Mouse (Mus musculus): ENCODE results near the gene Sowaha.

Sowaha gene

DNA sequence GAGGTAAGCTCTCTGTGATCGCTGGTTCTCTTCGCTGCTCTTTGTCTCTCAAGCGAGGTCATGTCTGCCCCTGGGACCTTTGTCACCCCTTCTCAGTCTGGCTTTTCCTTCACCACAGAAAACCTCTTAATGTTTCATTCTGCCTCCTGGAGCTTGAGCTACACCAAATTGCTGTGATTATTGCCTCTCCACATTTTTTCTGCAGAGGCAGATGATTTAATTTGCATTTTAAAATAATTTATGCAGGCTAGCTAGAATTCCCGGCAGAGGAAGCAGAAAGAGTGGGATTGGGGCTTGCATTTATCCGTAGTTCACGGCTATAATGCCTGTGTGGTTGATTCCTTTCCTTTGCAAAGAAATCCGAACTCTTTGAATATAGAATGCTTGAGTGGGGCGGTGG, 4.5 kb downstream of the Sowaha start:
- no peak for DNase-seq (ENCODE audit: low read depth in 1 of 2, low spot score in 2 of 2)

DNA sequence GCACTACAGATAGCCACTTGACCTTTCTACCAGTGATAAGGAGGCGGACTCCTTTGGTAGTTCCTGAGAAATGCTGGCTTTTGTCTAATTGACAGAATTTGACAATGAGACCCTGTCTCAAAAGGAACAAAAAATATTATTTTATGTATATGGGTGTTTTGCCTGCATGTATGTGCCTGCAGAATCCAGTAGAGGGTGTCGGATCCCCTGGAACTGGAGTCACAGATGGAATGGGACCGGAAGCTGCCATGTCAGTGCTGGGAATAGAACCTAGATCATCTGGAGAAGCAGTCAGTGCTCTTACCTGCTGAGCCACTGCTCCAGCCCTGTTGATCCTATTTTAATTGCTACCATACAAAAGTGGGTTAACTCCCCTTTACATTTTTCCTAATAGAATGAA, 7.4 kb downstream of the Sowaha start:
- no peak for DNase-seq (ENCODE audit: low read depth in 1 of 2, low spot score in 2 of 2)

DNA sequence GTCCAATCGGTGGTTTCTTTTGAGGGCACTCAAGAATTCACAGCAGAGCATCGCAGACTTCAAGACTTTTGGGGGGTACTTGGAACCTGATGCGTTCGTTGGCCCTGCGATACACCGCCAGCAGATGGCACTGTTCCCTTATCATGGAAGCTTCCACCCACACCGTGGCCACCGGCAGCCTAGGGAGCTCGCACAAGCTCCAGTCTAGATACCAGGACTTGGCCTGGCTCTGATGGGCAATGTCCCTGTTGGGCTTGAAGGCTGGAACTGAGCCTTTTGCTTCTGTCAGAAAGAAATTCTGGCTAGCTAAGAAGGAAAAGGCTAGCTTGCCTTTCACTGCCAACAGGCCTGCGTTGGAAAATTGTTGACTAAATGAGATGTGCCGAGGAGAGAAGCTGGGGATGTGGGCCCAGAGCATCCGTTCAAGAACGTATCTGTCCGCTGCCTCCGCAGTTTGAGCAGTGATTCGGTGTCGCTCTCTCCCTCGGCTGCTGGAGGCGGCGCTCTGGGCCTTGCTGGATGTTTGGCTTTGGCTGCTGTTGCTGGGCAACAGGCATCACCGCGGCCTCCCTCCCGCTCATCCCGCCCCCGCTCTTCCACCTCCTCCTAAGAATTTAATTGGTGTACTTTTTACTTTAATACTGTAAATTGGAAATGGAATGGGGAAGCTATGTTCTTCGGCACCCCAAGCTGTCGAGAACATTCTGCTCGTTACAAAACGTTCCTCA, 9.9 kb downstream of the Sowaha start, which contains the start of gene Gm9837:
Gene Gm9837, minus strand, starts transcription at position 512 of the 728 bp plus-strand sequence.
- peak; percentile 41 to 66 for DNase-seq (ENCODE audit: low read depth in 1 of 2, low spot score in 2 of 2)

DNA sequence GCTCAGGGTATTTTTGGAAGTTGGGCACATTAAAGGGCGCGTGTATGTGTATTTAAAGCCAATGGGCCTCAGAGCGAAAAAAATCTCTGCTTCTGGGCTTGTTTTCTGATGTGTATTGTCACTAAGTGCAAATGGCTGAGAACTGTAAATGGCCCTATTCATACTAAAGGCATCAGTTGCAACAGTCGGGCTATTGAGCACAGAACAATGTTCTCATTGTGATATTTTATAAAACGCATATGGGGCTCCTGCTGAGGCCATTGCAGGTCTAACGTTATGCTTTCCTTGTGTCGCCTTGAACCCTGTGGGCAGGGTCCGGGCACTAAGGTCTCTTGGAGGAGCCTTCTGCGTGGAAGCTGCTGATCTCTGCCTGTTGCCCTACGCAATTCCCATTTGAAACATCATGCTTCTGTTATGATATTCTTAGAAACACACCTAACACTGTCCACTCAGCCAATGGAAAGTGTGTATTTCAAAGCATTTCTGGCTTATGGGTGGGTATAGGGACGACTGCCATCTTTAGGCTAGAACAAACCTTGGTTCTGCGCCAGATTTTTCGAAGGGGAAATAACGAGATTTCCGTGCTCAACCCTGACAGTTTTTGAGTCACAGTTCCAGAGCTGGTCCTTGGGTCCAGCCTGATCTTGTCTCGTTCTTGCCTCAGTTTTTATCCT, 10.6 kb downstream of the Sowaha start:
- no peak for DNase-seq (ENCODE audit: low read depth in 1 of 2, low spot score in 2 of 2)

- DNase-seq (ENCODE audit: low read depth in 1 of 2, low spot score in 2 of 2), result no peak
Observed at GRCm38 (mm10) chr11:53466231-53466971, 13.7 kb downstream of the Sowaha start.

GRCm38 (mm10) chr11:53463551-53464424, 16.3 kb downstream of the Sowaha start:
- DNase-seq (ENCODE audit: low read depth in 1 of 2, low spot score in 2 of 2), result no peak

DNA sequence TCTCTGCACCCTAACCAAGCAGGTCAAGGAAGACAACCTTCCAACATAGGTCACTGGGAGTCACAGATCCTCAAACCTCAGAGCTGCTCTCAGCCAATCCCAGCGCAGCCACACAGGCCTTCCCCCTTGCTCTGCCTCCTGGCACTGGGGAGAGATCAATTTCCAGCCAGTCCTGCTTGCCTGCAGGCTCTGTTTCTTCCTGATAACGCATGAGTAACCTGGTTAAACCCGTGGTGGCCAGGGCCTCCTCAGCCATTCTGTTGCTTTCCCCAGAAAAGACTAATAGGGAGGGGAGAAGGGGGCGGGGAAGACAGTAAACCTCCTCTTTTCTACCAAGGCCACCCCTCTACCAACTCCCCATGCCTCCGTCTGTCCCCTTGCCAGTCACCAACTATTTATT, 18.3 kb downstream of the Sowaha start:
- no peak for DNase-seq (ENCODE audit: low read depth in 1 of 2, low spot score in 2 of 2)

GRCm38 (mm10) chr11:53460192-53460591, 19.9 kb downstream of the Sowaha start:
- no peak for DNase-seq (ENCODE audit: low read depth in 1 of 2, low spot score in 2 of 2)

- DNase-seq (ENCODE audit: low read depth in 1 of 2, low spot score in 2 of 2), result no peak
Observed at GRCm38 (mm10) chr11:53458996-53459395, 21.1 kb downstream of the Sowaha start.

DNA sequence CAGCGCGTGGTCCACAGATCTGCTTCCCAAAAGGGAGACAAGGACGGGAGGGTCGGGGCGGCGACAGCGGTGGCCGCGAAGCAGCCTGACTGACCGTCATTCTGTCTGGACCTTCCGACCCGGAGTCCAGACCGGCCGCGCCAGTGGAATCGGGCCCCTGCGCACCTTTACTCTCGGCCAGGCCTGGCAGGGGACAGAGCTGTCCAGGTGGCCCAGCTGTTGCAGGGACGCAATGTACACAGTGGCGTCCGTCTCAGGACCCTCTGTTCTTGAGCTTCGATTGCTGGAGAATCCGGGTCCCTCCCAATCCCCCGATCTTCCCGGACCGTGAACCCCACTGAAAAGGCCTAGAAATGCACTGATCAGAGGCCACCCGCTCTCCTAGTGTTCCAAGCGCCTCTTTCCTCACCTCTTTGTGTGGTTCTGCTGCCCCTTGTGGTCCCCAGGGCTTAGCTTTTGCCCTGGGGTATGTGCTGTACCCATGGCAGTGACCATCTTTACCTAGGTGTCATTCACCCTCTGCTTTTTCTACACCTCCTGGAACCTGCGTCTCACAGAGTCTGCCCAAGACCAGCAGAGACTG, 22.6 kb downstream of the Sowaha start:
- DNase-seq (ENCODE audit: low read depth in 1 of 2, low spot score in 2 of 2), result no peak

DNA sequence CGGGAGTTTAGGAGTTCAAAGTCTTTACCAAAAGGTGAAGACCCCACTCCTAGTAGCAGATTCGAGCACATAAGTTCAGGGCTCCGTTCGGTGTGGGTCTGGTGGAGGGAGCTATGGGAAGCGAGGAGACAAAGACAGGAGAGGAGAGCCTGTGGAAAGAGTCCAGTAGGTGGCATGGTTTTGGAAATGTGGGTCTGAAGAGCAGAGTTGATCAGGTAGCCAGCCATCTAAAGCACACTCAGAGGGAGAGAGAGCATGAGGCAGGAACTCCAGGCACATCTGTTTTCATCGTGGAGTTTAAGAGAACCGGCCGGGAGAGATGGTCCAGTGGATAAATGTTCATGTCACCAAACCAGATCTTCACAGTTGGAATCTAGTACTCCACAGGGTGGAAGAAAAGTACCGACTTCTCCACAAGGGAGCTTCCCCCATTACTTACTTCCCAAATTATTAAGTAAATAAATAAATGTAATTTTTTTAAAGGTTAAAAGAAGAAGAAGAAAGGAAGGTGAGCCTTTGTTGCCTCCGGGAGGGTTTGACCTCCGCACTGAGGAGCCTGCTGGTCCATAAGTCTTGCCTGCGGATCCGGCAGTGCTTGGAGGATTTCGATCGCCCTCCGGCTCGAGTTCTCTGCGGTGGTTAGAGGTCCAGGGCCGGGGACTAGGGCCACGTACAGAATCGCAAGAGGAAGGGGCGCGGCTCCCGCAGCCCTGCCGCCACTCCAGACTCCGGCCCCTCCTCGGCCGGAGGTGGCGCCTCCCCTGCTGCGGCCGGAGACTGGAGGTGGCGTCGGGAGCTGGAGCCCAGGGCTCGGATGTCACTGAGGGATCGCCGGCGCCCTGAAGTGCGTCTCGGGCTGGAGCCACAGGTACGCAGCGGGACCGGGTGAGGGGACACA, 23.4 kb downstream of the Sowaha start, which contains the start of the genes Gm10447 and Shroom1:
Gene Gm10447, minus strand, starts transcription at position 637 of the 898 bp plus-strand sequence.
Gene Shroom1, plus strand, starts transcription at position 732 of the 898 bp plus-strand sequence.
- no peak for DNase-seq (ENCODE audit: low read depth in 1 of 2, low spot score in 2 of 2)

DNA sequence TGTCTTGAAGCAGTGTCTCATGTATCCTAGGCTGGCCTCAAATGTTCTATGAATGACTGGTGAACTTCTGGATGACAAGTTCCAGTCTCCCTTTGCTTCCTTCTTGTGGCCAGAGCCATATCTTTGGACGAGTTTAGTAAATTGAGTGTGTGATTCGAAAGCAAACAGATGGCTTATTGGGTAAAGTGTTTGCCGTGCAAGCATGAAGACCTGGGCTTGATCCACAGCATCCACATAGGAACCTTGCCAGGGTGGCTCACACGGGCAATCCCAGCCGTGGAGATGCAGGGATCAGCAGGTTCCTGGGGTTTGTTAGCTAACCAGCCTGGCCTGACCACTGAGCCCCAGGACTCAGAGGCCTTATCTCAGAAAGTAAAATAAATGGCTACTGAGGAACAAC, 27.0 kb downstream of the Sowaha start:
- no peak for DNase-seq (ENCODE audit: low read depth in 1 of 2, low spot score in 2 of 2)

DNA sequence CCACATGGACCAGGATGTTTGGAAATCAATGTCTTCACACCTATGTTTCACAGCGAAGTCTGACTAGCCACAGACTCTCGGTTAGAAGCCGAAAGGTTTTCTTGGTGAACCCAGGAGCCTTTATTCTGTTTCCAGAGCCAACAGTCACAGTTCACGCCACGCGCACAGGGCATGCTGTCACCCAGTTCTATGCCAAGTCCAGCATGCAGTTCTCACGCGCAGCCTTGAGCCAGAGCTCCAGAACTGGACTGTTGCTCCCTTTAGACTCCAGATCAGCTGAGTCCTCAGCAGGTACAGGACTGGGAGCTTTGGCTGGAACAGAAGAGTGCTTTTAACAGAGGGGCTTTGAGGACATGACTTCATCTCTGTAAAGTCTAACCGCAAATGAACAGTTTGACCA, 27.7 kb downstream of the Sowaha start:
- no peak for DNase-seq (ENCODE audit: low read depth in 1 of 2, low spot score in 2 of 2)

- DNase-seq (ENCODE audit: low read depth in 1 of 2, low spot score in 2 of 2), result no peak
Observed at GRCm38 (mm10) chr11:53451361-53451760, 28.7 kb downstream of the Sowaha start.

GRCm38 (mm10) chr11:53450070-53450705, 29.9 kb downstream of the Sowaha start:
- no peak for DNase-seq (ENCODE audit: low read depth in 1 of 2, low spot score in 2 of 2)

GRCm38 (mm10) chr11:53448529-53448928, 31.5 kb downstream of the Sowaha start:
- no peak for DNase-seq (ENCODE audit: low read depth in 1 of 2, low spot score in 2 of 2)

- DNase-seq (ENCODE audit: low read depth in 1 of 2, low spot score in 2 of 2), result no peak
Observed at GRCm38 (mm10) chr11:53447996-53448395, 32.1 kb downstream of the Sowaha start.

DNA sequence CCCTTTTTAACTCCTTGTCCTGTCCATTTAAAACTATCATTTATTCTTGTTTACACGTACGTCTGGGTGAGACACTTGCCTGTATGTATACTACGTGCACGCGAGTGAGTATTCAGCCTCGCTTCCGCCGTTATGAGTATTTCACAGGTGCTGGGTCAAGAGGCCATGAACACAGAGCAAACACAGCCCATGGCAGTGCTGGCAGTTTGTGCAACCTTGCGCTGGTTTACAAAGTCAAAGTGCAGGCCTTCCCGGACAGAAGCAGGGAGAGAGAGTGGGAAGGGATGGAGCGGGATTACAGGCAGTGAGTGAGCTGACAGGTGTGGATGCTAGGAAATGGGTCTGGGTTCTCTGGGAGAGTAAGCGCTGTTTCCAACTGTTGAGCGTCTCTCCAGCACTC, 33.9 kb downstream of the Sowaha start:
- DNase-seq (ENCODE audit: low read depth in 1 of 2, low spot score in 2 of 2), result no peak

GRCm38 (mm10) chr11:53445562-53445961, 34.5 kb downstream of the Sowaha start:
- no peak for DNase-seq (ENCODE audit: low read depth in 1 of 2, low spot score in 2 of 2)
